Mouse (Mus musculus) lung, postnatal 0 days (tissue): ENCODE data around the gene Cyp1a1.

Source experiments
- CTCF ChIP-seq: IDR thresholded peaks from 2 replicates; pipeline ENCODE4 v1.5.1; 2016; ENCODE audit warnings: antibody characterized with exemption, mild to moderate bottlenecking
- EP300 ChIP-seq: IDR thresholded peaks from 2 replicates; pipeline ENCODE4 v1.6.1; 2016; ENCODE audit warnings: antibody characterized with exemption, mild to moderate bottlenecking, control low read depth

DNA sequence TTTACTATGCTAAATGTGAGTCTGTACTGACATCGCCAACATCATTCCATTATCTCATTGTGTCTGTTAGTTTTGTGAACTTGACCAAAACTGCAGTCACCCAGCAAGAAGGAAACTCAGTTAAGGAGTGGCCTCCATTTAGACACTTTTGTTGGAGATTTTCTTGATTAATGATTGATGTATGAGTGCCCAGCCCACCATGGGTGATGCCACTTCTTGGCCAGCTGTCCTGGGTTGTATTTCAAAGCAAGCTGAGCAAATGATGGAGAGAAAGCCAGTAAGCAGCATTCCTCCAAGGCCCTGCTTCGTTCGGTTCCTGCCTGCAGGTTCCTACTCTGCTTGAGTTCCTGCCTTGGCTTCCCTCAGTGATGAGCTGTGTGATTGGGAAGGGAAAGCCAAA, 33.0 kb downstream of the Cyp1a1 start:
- TF ChIP-seq CTCF (no peak), EP300 (no peak; the same call in 1 of the 2 replicates)
